Mouse (Mus musculus): ENCODE results near the gene Ccdc120. TPM values are rescaled to one million over a fixed set of nuclear protein-coding genes. Genes with fewer than 3 reads are reported as not detected.
"Not testable (repeated sequence)": the region's sequence is repeated elsewhere in the genome, so short reads cannot be mapped to it uniquely, and the experiment has no call there.

Gene Ccdc120
- total and polyA plus RNA-seq, 2 experiments, result 0.37 to 1.1 TPM

GRCm38 (mm10) chrX:7724135-7724534 is 26.6 kb downstream of the Ccdc120 start:
- H3K4me3 ChIP-seq (ENCODE audit: insufficient read depth, low read depth, low read length), result no peak overlapping the region
- no peak overlapping the region for H3K9ac ChIP-seq (ENCODE audit: low read depth, low read length)
- DNase-seq (ENCODE audit: extremely low read depth, low read depth, low spot score), result no peak
- H3K4me1 ChIP-seq (ENCODE audit: control insufficient read depth, insufficient read depth, low read length), result no peaks in the 10 kb centered on the region; the same call in none of the 2 replicates
- 93% methylated on average over 7 of the region's 7 CpGs for WGBS
- no peak overlapping the region for H3K27ac ChIP-seq (replicated peaks; ENCODE audit: insufficient read depth, low read depth, low read length)
- no peak for TF ChIP-seq CTCF (IDR thresholded peaks at IDR 0.05; ENCODE audit: low read depth, low read length)
- TF ChIP-seq POLR2A (IDR thresholded peaks at IDR 0.05; ENCODE audit: extremely low read depth, insufficient read depth, low read length), result no peak
- peaks cover 3% of the 10 kb centered on the region; the same call in 1 of the 2 replicates for H3K79me2 ChIP-seq (ENCODE audit: control insufficient read depth, insufficient read depth, low read length)
- H3K27me3 ChIP-seq (ENCODE audit: control insufficient read depth, insufficient read depth, low read length), result no peaks in the 10 kb centered on the region
- H3K36me3 ChIP-seq (ENCODE audit: control insufficient read depth, insufficient read depth, low read length), result peaks cover 2% of the 10 kb centered on the region; the same call in 1 of the 2 replicates

GRCm38 (mm10) chrX:7722691-7723090 is 28.0 kb downstream of the Ccdc120 start:
- no peaks in the 10 kb centered on the region for H3K4me1 ChIP-seq (ENCODE audit: control insufficient read depth, insufficient read depth, low read length)
- H3K27me3 ChIP-seq (ENCODE audit: control insufficient read depth, insufficient read depth, low read length), result no peaks in the 10 kb centered on the region
- peaks cover 2% of the 10 kb centered on the region; the same call in 1 of the 2 replicates for H3K36me3 ChIP-seq (ENCODE audit: control insufficient read depth, insufficient read depth, low read length)
- no peak for DNase-seq (ENCODE audit: extremely low read depth, low read depth, low spot score)
- peak overlapping the region; percentile 83 for H3K9ac ChIP-seq (ENCODE audit: low read depth, low read length)
- TF ChIP-seq POLR2A (IDR thresholded peaks at IDR 0.05; ENCODE audit: extremely low read depth, insufficient read depth, low read length), result no peak
- no peak for TF ChIP-seq CTCF (IDR thresholded peaks at IDR 0.05; ENCODE audit: low read depth, low read length)
- peak overlapping the region; percentile 98 for H3K27ac ChIP-seq (replicated peaks; ENCODE audit: insufficient read depth, low read depth, low read length)
- whole genome bisulfite sequencing, result 2% methylated on average over 4 of the region's 4 CpGs
- peak overlapping the region; percentile 86 for H3K4me3 ChIP-seq (ENCODE audit: insufficient read depth, low read depth, low read length)
- H3K79me2 ChIP-seq (ENCODE audit: control insufficient read depth, insufficient read depth, low read length), result peaks cover 3% of the 10 kb centered on the region; the same call in 1 of the 2 replicates

- no peak for DNase-seq (ENCODE audit: extremely low read depth, low read depth, low spot score)
- TF ChIP-seq CTCF (IDR thresholded peaks at IDR 0.05; ENCODE audit: low read depth, low read length) (no peak), POLR2A (IDR thresholded peaks at IDR 0.05; ENCODE audit: extremely low read depth, insufficient read depth, low read length) (peak; percentile 57; the same call in 1 of the 2 replicates)
- peaks cover 2% of the 10 kb centered on the region; the same call in 1 of the 2 replicates for H3K36me3 ChIP-seq (ENCODE audit: control insufficient read depth, insufficient read depth, low read length)
- peak overlapping the region; percentile 86 for H3K4me3 ChIP-seq (ENCODE audit: insufficient read depth, low read depth, low read length)
- peaks cover 3% of the 10 kb centered on the region; the same call in 1 of the 2 replicates for H3K79me2 ChIP-seq (ENCODE audit: control insufficient read depth, insufficient read depth, low read length)
- peak overlapping the region; percentile 83 for H3K9ac ChIP-seq (ENCODE audit: low read depth, low read length)
- H3K4me1 ChIP-seq (ENCODE audit: control insufficient read depth, insufficient read depth, low read length), result no peaks in the 10 kb centered on the region
- WGBS, result 0% methylated on average over 11 of the region's 11 CpGs
- H3K27ac ChIP-seq (replicated peaks; ENCODE audit: insufficient read depth, low read depth, low read length), result peak overlapping the region; percentile 98
- H3K27me3 ChIP-seq (ENCODE audit: control insufficient read depth, insufficient read depth, low read length), result no peaks in the 10 kb centered on the region
These were observed 28.5 kb downstream of the Ccdc120 start for GRCm38 (mm10) chrX:7722282-7722611.

GRCm38 (mm10) chrX:7721514-7722281 is 29.0 kb downstream of the Ccdc120 start, which contains the start of gene Gm45208:
TSS of gene Gm45208 (plus strand) at chrX:7722245.
- peak within 1 kb of the TSS; percentile 86 for H3K4me3 ChIP-seq (ENCODE audit: insufficient read depth, low read depth, low read length)
- TF ChIP-seq POLR2A (IDR thresholded peaks at IDR 0.05; ENCODE audit: extremely low read depth, insufficient read depth, low read length), result no peak
- no peak for TF ChIP-seq CTCF (IDR thresholded peaks at IDR 0.05; ENCODE audit: low read depth, low read length)
- peaks cover 2% of the 10 kb centered on the region; the same call in 1 of the 2 replicates for H3K36me3 ChIP-seq (ENCODE audit: control insufficient read depth, insufficient read depth, low read length)
- H3K9ac ChIP-seq (ENCODE audit: low read depth, low read length), result peak within 1 kb of the TSS; percentile 83
- peak within 1 kb of the TSS; percentile 98 for H3K27ac ChIP-seq (replicated peaks; ENCODE audit: insufficient read depth, low read depth, low read length)
- WGBS, result 4% methylated on average over 22 of the region's 22 CpGs
- DNase-seq (ENCODE audit: extremely low read depth, low read depth, low spot score), result peak; percentile 83
- peaks cover 3% of the 10 kb centered on the region; the same call in 1 of the 2 replicates for H3K79me2 ChIP-seq (ENCODE audit: control insufficient read depth, insufficient read depth, low read length)
- no peaks in the 10 kb centered on the region for H3K4me1 ChIP-seq (ENCODE audit: control insufficient read depth, insufficient read depth, low read length)
- no peaks in the 10 kb centered on the region for H3K27me3 ChIP-seq (ENCODE audit: control insufficient read depth, insufficient read depth, low read length)

- H3K4me1 ChIP-seq (ENCODE audit: control insufficient read depth, insufficient read depth, low read length); H3K36me3 ChIP-seq (ENCODE audit: control insufficient read depth, insufficient read depth, low read length); H3K9ac ChIP-seq (ENCODE audit: low read depth, low read length); H3K27ac ChIP-seq (replicated peaks; ENCODE audit: insufficient read depth, low read depth, low read length); DNase-seq (ENCODE audit: extremely low read depth, low read depth, low spot score); H3K27me3 ChIP-seq (ENCODE audit: control insufficient read depth, insufficient read depth, low read length); H3K4me3 ChIP-seq (ENCODE audit: insufficient read depth, low read depth, low read length); H3K79me2 ChIP-seq (ENCODE audit: control insufficient read depth, insufficient read depth, low read length): not testable (repeated sequence)
- WGBS, result 80% methylated on average over 1 of the region's 1 CpGs
These were observed 34.6 kb downstream of the Ccdc120 start for GRCm38 (mm10) chrX:7716058-7716457.

- peak within 1 kb of the TSS; percentile 53 for H3K4me3 ChIP-seq (ENCODE audit: insufficient read depth, low read depth, low read length)
- not testable (repeated sequence) for H3K79me2 ChIP-seq (ENCODE audit: control insufficient read depth, insufficient read depth, low read length); H3K36me3 ChIP-seq (ENCODE audit: control insufficient read depth, insufficient read depth, low read length); H3K4me1 ChIP-seq (ENCODE audit: control insufficient read depth, insufficient read depth, low read length); H3K27me3 ChIP-seq (ENCODE audit: control insufficient read depth, insufficient read depth, low read length)
- WGBS, result under 1% methylated on average over 24 of the region's 60 CpGs
- H3K27ac ChIP-seq (replicated peaks; ENCODE audit: insufficient read depth, low read depth, low read length), result peak within 1 kb of the TSS; percentile 82
- DNase-seq (ENCODE audit: extremely low read depth, low read depth, low spot score), result peak; percentile 89
- peak within 1 kb of the TSS; percentile 83 for H3K9ac ChIP-seq (ENCODE audit: low read depth, low read length)
These were observed 36.4 kb downstream of the Ccdc120 start, which contains the start of gene Wdr45 for GRCm38 (mm10) chrX:7714135-7714899. TSS of gene Wdr45 (plus strand) at chrX:7714333.

- not testable (repeated sequence) for H3K79me2 ChIP-seq (ENCODE audit: control insufficient read depth, insufficient read depth, low read length); H3K4me1 ChIP-seq (ENCODE audit: control insufficient read depth, insufficient read depth, low read length); DNase-seq (ENCODE audit: extremely low read depth, low read depth, low spot score); H3K36me3 ChIP-seq (ENCODE audit: control insufficient read depth, insufficient read depth, low read length); H3K27me3 ChIP-seq (ENCODE audit: control insufficient read depth, insufficient read depth, low read length)
- WGBS, result 6% methylated on average over 6 of the region's 12 CpGs
- peak overlapping the region; percentile 53 for H3K4me3 ChIP-seq (ENCODE audit: insufficient read depth, low read depth, low read length)
- peak overlapping the region; percentile 65; the same call in 1 of the 2 replicates for H3K27ac ChIP-seq (replicated peaks; ENCODE audit: insufficient read depth, low read depth, low read length)
- peak overlapping the region; percentile 57; the same call in 1 of the 2 replicates for H3K9ac ChIP-seq (ENCODE audit: low read depth, low read length)
These were observed 37.0 kb downstream of the Ccdc120 start for GRCm38 (mm10) chrX:7713764-7714134.

Measured in liver, adult 2 months (tissue).